Mouse (Mus musculus): ENCODE measurements around the gene Dcaf5.

DNA sequence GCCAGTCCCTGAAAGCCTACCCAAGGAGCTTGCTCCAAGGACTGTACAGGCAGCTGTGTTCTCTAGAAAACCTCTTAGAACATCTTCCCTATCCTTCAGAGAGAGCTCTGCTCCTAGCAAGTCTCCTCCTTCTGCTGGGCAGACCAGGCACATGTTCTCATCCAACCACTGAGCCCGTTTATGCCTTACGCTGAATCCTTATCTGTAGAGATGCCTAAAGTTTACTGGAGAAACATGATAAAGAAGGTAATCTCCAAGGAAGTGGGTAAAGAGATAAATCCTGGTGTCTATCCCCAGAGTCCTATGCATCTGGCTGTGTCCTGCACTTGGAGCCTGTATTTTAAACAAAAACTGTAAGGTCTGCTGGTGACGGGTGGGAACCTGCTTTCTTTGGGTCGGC, 145.9 kb downstream of the Dcaf5 start:
- TF ChIP-seq CTCF (IDR thresholded peaks at IDR 0.05; ENCODE audit: extremely low read depth, insufficient read length, insufficient replicate concordance, low read depth, low read length) (no peak), POLR2A (IDR thresholded peaks at IDR 0.05; ENCODE audit: low read depth, low read length) (no peak)
